Mouse (Mus musculus) hindbrain, embryonic 16.5 days (tissue): ENCODE measurements around the gene Cers6. TPM values are rescaled to one million over a fixed set of nuclear protein-coding genes. Genes with fewer than 3 reads are reported as not detected.

Experiments used
- ATAC-seq: fragments of 200-750 bp; cut with Nextera tagmentation; 2 replicates; pipeline ENCODE4 v1.8.0; 2017; ENCODE audit warnings: moderate TSS enrichment, moderate library complexity
- H3K27ac ChIP-seq: fragments of 300-500 bp; sonication (generic); 2 replicates; pipeline ENCODE4 v1.5.1; 2014; ENCODE audit warnings: low read depth, mild to moderate bottlenecking, control low read depth, low read length, moderate library complexity
- H3K27me3 ChIP-seq: fragments of 300-500 bp; sonication (generic); replicated peaks from 2 replicates; pipeline ENCODE4 v1.6.1; 2014; ENCODE audit warnings: low read length; ENCODE audit not compliant: control insufficient read depth, insufficient read depth
- H3K36me3 ChIP-seq: fragments of 300-500 bp; sonication (generic); 2 replicates; pipeline ENCODE4 v1.6.1; 2014; ENCODE audit warnings: mild to moderate bottlenecking, low read length, moderate library complexity, mixed read lengths; ENCODE audit not compliant: control insufficient read depth, insufficient read depth
- H3K4me1 ChIP-seq: fragments of 300-500 bp; sonication (generic); 2 replicates; pipeline ENCODE4 v1.6.1; 2014; ENCODE audit warnings: low read depth, low read length; ENCODE audit not compliant: control insufficient read depth, insufficient read depth
- H3K4me2 ChIP-seq: fragments of 300-500 bp; sonication (generic); 2 replicates; pipeline ENCODE4 v1.6.1; 2014; ENCODE audit warnings: mild to moderate bottlenecking, low read length, control low read depth, moderate library complexity
- H3K4me3 ChIP-seq: fragments of 300-500 bp; sonication (generic); 2 replicates; pipeline ENCODE4 v1.5.1; 2014; ENCODE audit warnings: mild to moderate bottlenecking, low read length, control low read depth, moderate library complexity
- H3K9ac ChIP-seq: fragments of 300-500 bp; sonication (generic); 2 replicates; pipeline ENCODE4 v1.6.1; 2014; ENCODE audit warnings: low read depth, mild to moderate bottlenecking, control low read depth, low read length, moderate library complexity
- H3K9me3 ChIP-seq: fragments of 300-500 bp; sonication (generic); 2 replicates; pipeline ENCODE4 v1.6.1; 2014; ENCODE audit warnings: mild to moderate bottlenecking, low read length, moderate library complexity; ENCODE audit not compliant: control insufficient read depth
- WGBS: fragments of 180-500 bp; shearing (Covaris S2); extraction: QIAGEN DNeasy Blood & Tissue Kit; methylation state at CpG from one replicate; pipeline ENCODE4 v1.1.7; 2014; 5-methylcytosine and 5-hydroxymethylcytosine counted together
- polyA plus RNA-seq: library from polyadenylated mRNA; unstranded; fragments of >200 nt; fragmentation: Nextera tagmentation; extraction: Ambion mirVana; gene quantifications from 2 replicates; pipeline ENCODE4 v1.2.1, GENCODE M21; 2015

The Cers6 gene
- polyA plus RNA-seq, 1 experiment from 2014 or later: 45.0 TPM

GRCm38 (mm10) chr2:68860391-68860790, 850 bp upstream of the Cers6 start:
- WGBS: 73% methylated on average over 2 of the region's 2 CpGs

GRCm38 (mm10) chr2:68861721-68862463, 651 bp downstream of the Cers6 start:
- Histone ChIP-seq H3K9ac (peak overlapping the region; percentile 85), H3K4me2 (peak overlapping the region; percentile 86), H3K4me1 (peaks cover 6% of the 10 kb centered on the region), H3K4me3 (peak overlapping the region; percentile 71), H3K9me3 (no peaks in the 10 kb centered on the region), H3K27me3 (no peaks in the 10 kb centered on the region), H3K27ac (peak overlapping the region; percentile 92), H3K36me3 (no peaks in the 10 kb centered on the region)
- peak; percentile 68 for ATAC-seq
- under 1% methylated on average over 63 of the region's 64 CpGs for WGBS

More at GRCm38 (mm10) chr2:68860391-68860790, 850 bp upstream of the Cers6 start:
- Histone ChIP-seq H3K9me3 (no peaks in the 10 kb centered on the region), H3K36me3 (no peaks in the 10 kb centered on the region), H3K27me3 (no peaks in the 10 kb centered on the region), H3K4me1 (peaks cover 6% of the 10 kb centered on the region), H3K4me2 (peak overlapping the region; percentile 86), H3K27ac (no peak overlapping the region), H3K4me3 (peak overlapping the region; percentile 71), H3K9ac (no peak overlapping the region)
- ATAC-seq: no peak

- peaks cover 6% of the 10 kb centered on the region for H3K4me1 ChIP-seq
- no peaks in the 10 kb centered on the region for H3K36me3 ChIP-seq
- 2% methylated on average over 15 of the region's 15 CpGs for WGBS
- H3K4me3 ChIP-seq: peak overlapping the region; percentile 71
- ATAC-seq: no peak
- H3K9ac ChIP-seq: peak overlapping the region; percentile 85
- H3K27me3 ChIP-seq: no peaks in the 10 kb centered on the region
- no peaks in the 10 kb centered on the region for H3K9me3 ChIP-seq
- peak overlapping the region; percentile 92 for H3K27ac ChIP-seq
- H3K4me2 ChIP-seq: peak overlapping the region; percentile 86
Observed at GRCm38 (mm10) chr2:68862464-68863266, 1.4 kb downstream of the Cers6 start.

GRCm38 (mm10) chr2:68863561-68863960, 2.3 kb downstream of the Cers6 start:
- Histone ChIP-seq H3K4me3 (peak overlapping the region; percentile 71), H3K36me3 (no peaks in the 10 kb centered on the region), H3K4me1 (peaks cover 6% of the 10 kb centered on the region), H3K9ac (peak overlapping the region; percentile 85), H3K9me3 (no peaks in the 10 kb centered on the region), H3K27me3 (no peaks in the 10 kb centered on the region), H3K4me2 (peak overlapping the region; percentile 86), H3K27ac (no peak overlapping the region)
- WGBS: 29% methylated on average over 6 of the region's 6 CpGs
- ATAC-seq: no peak

GRCm38 (mm10) chr2:68864366-68864765, 3.1 kb downstream of the Cers6 start:
- Histone ChIP-seq H3K9me3 (no peaks in the 10 kb centered on the region), H3K4me3 (peak overlapping the region; percentile 18; the same call in 1 of the 2 replicates), H3K36me3 (no peaks in the 10 kb centered on the region), H3K4me2 (peak overlapping the region; percentile 86), H3K4me1 (peaks cover 6% of the 10 kb centered on the region), H3K27me3 (no peaks in the 10 kb centered on the region), H3K27ac (no peak overlapping the region), H3K9ac (no peak overlapping the region)
- ATAC-seq: no peak
- 63% methylated on average over 2 of the region's 2 CpGs for WGBS

GRCm38 (mm10) chr2:68867148-68867547, 5.9 kb downstream of the Cers6 start:
- Histone ChIP-seq H3K4me2 (no peak overlapping the region), H3K27ac (no peak overlapping the region), H3K36me3 (no peaks in the 10 kb centered on the region), H3K4me1 (peaks cover 4% of the 10 kb centered on the region), H3K4me3 (no peak overlapping the region), H3K9me3 (no peaks in the 10 kb centered on the region), H3K9ac (no peak overlapping the region), H3K27me3 (no peaks in the 10 kb centered on the region)
- no peak for ATAC-seq
- 73% methylated on average over 4 of the region's 4 CpGs for WGBS

- Histone ChIP-seq H3K9ac (no peak overlapping the region), H3K27me3 (no peaks in the 10 kb centered on the region), H3K36me3 (no peaks in the 10 kb centered on the region), H3K9me3 (no peaks in the 10 kb centered on the region), H3K4me2 (no peak overlapping the region), H3K4me3 (no peak overlapping the region), H3K4me1 (no peaks in the 10 kb centered on the region; the same call in 1 of the 2 replicates), H3K27ac (no peak overlapping the region)
- WGBS: 77% methylated on average over 17 of the region's 17 CpGs
- no peak for ATAC-seq
Observed at GRCm38 (mm10) chr2:68870999-68871780, 9.9 kb downstream of the Cers6 start.

- Histone ChIP-seq H3K4me2 (no peak overlapping the region), H3K4me3 (no peak overlapping the region), H3K4me1 (no peaks in the 10 kb centered on the region), H3K36me3 (no peaks in the 10 kb centered on the region), H3K27ac (no peak overlapping the region), H3K9ac (no peak overlapping the region), H3K9me3 (no peaks in the 10 kb centered on the region), H3K27me3 (no peaks in the 10 kb centered on the region)
- WGBS: 87% methylated on average over 6 of the region's 6 CpGs
- no peak for ATAC-seq
Observed at GRCm38 (mm10) chr2:68873086-68873485, 11.8 kb downstream of the Cers6 start.
